Mouse (Mus musculus) embryonic facial prominence, embryonic 11.5 days (tissue): Measurements from ENCODE around the gene Epn2. TPM values are rescaled to one million over a fixed set of nuclear protein-coding genes. Genes with fewer than 3 reads are reported as not detected.

Experiments
- ATAC-seq: fragments of 200-750 bp; cut with Nextera tagmentation; replicated peaks from 2 replicates; pipeline ENCODE4 v1.8.0; 2017; ENCODE audit warnings: low read depth; ENCODE audit not compliant: insufficient number of reproducible peaks, low FRiP score, low TSS enrichment
- DNase-seq: peaks from one replicate; pipeline ENCODE4 v3.0.0-alpha.2; 2015; ENCODE audit warnings: low spot score
- H3K27ac ChIP-seq: fragments of 300-500 bp; sonication (generic); replicated peaks from 2 replicates; pipeline ENCODE4 v1.5.1; 2014; ENCODE audit warnings: mild to moderate bottlenecking, low read depth, low read length, control low read depth
- H3K27me3 ChIP-seq: fragments of 300-500 bp; sonication (generic); 2 replicates; pipeline ENCODE4 v1.6.1; 2014; ENCODE audit warnings: mild to moderate bottlenecking, low read length, moderate library complexity, mixed read lengths; ENCODE audit not compliant: control insufficient read depth, insufficient read depth
- H3K36me3 ChIP-seq: fragments of 300-500 bp; sonication (generic); replicated peaks from 2 replicates; pipeline ENCODE4 v1.6.1; 2014; ENCODE audit warnings: low read depth, mild to moderate bottlenecking, low read length, moderate library complexity, mixed read lengths; ENCODE audit not compliant: control insufficient read depth, insufficient read depth
- H3K4me1 ChIP-seq: fragments of 300-500 bp; sonication (generic); 2 replicates; pipeline ENCODE4 v1.6.1; 2014; ENCODE audit warnings: low read length, mixed read lengths; ENCODE audit not compliant: control insufficient read depth, insufficient read depth
- H3K4me2 ChIP-seq: fragments of 300-500 bp; sonication (generic); 2 replicates; pipeline ENCODE4 v1.6.1; 2014; ENCODE audit warnings: low read depth, mild to moderate bottlenecking, control low read depth, low read length, moderate library complexity
- H3K4me3 ChIP-seq: fragments of 300-500 bp; sonication (generic); 2 replicates; pipeline ENCODE4 v1.5.1; 2014; ENCODE audit warnings: low read depth, low read length, control low read depth
- H3K9ac ChIP-seq: fragments of 300-500 bp; sonication (generic); replicated peaks from 2 replicates; pipeline ENCODE4 v1.6.1; 2014; ENCODE audit warnings: mild to moderate bottlenecking, control low read depth, low read length
- H3K9me3 ChIP-seq: fragments of 300-500 bp; sonication (generic); replicated peaks from 2 replicates; pipeline ENCODE4 v1.6.1; 2016; ENCODE audit warnings: mild to moderate bottlenecking, low read length, inconsistent platforms, mixed read lengths; ENCODE audit not compliant: control insufficient read depth
- WGBS: fragments of 180-500 bp; shearing (Covaris S2); extraction: QIAGEN DNeasy Blood & Tissue Kit; methylation state at CpG from one replicate; pipeline ENCODE4 v1.1.7; 2014; 5-methylcytosine and 5-hydroxymethylcytosine counted together
- polyA plus RNA-seq: library from polyadenylated mRNA; unstranded; fragments of >200 nt; fragmentation: Nextera tagmentation; extraction: Ambion mirVana; gene quantifications from 2 replicates; pipeline ENCODE4 v1.2.1, GENCODE M21; 2014

The Epn2 gene
- polyA plus RNA-seq, 1 experiment from 2014 or later = 24.2 TPM

DNA sequence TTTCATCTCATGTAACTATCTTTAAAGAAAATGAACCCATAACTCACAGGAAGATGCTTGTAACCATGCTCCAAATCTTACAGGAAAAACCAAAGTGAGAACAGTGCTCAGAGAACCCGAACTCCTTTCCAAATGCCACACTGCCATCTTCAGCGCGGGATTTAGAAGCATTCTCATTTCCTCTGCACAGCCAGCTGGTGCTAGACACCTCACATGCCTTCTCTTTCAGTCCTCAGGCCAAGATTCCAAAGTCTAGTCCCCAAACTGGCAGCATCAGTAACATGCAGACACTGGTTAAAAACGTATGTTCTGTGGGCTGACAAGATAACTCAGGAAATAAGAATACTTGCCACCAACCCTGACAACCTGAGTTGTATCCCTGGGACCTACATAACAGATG, 6.2 kb downstream of the Epn2 start:
- Histone ChIP-seq H3K27me3 (no peaks in the 10 kb centered on the region), H3K27ac (no peak overlapping the region), H3K4me3 (no peak overlapping the region), H3K9ac (no peak overlapping the region), H3K4me2 (no peak overlapping the region), H3K36me3 (no peaks in the 10 kb centered on the region), H3K4me1 (no peaks in the 10 kb centered on the region), H3K9me3 (no peaks in the 10 kb centered on the region)
- WGBS = 89% methylated on average over 4 of the region's 4 CpGs
- DNase-seq (no peak), ATAC-seq (no peak)

DNA sequence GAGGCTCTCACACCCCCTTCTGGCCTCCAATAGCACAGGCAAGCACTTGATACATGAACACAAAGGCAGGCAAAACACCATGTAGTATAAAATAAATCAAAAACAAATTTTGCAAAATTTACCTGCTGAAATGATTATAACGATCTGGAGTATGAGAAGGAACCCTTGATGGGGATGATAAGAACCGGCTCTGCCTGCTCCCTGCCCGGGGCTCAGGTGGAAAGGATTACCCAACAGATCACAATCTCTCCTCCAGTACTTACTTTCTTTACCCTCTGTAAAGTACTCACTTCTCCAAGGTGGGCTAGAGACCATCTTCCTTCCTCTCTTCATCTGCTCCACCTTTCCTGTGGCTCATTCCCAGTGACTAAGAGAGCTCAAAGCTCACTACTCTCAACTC, 8.3 kb downstream of the Epn2 start:
- H3K9ac ChIP-seq = no peak overlapping the region
- DNase-seq (no peak), ATAC-seq (no peak)
- no peak overlapping the region for H3K27ac ChIP-seq
- H3K27me3 ChIP-seq = no peaks in the 10 kb centered on the region
- no peaks in the 10 kb centered on the region for H3K36me3 ChIP-seq
- no peak overlapping the region for H3K4me2 ChIP-seq
- no peaks in the 10 kb centered on the region for H3K9me3 ChIP-seq
- H3K4me3 ChIP-seq = no peak overlapping the region
- H3K4me1 ChIP-seq = no peaks in the 10 kb centered on the region
- 89% methylated on average over 3 of the region's 3 CpGs for WGBS

DNA sequence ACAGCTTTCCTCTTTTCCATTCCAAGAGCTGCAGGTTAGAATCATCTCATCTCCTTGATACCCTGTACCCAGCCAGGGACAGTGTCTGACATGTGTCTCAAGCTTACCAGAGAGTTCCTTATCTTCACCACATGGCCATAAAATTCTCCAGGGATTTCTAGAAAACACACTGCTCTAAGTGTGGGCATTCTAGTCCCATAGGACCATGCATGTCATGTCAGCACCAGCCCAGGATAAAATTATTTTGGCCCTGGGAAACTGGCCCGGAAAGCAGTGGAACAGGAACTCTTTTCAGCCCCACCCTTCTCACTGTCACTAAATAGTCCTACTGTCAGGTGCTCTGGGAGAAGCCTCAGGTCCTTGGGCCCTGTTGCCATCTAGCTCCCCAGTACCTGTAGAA, 9.8 kb downstream of the Epn2 start:
- DNase-seq = no peak
- no peaks in the 10 kb centered on the region for H3K9me3 ChIP-seq
- no peak for ATAC-seq
- H3K4me3 ChIP-seq = no peak overlapping the region
- 96% methylated on average over 1 of the region's 1 CpGs for WGBS
- no peak overlapping the region for H3K4me2 ChIP-seq
- H3K36me3 ChIP-seq = no peaks in the 10 kb centered on the region
- H3K27me3 ChIP-seq = no peaks in the 10 kb centered on the region
- no peak overlapping the region for H3K27ac ChIP-seq
- no peak overlapping the region for H3K9ac ChIP-seq
- no peaks in the 10 kb centered on the region for H3K4me1 ChIP-seq

DNA sequence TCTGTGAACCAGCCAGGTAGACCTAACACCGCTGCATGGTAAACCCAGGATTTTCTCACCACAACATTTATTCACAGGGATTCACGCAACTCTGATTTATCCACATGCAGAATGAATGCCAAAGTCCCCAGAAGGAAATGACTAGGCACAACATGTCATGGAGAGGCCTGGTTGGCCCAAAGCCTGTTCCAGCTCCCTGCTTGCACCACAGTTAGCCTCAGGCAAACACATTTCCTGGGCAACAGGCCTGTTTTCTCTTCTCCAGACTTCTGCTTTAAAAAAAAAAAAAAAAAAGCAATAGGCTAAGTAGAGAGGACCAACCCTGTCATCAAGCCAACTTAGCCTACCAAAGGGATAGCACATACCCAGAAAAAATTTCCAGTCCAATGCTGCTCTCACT, 14.9 kb downstream of the Epn2 start:
- ATAC-seq = no peak
- no peak overlapping the region for H3K4me3 ChIP-seq
- no peaks in the 10 kb centered on the region for H3K9me3 ChIP-seq

DNA sequence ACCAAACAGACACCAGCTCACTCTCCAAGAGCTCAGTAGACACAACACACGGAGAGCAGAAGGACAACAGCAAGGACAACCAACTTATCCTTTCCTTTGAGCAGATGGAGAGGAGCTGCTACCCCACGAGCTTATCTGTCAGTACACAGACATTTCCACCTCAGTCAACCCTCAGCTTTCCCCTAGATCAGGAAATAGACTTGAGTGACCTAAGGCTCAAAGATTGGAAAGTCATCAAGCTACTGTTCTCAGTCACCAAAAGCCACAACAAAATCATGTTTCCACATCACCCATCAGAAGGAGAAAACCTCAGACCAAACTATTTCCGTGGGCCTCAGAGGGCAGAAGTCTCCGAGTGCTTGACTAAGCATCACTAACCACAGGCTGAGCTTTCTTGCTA, 15.5 kb downstream of the Epn2 start:
- Histone ChIP-seq H3K27me3 (no peaks in the 10 kb centered on the region), H3K36me3 (no peaks in the 10 kb centered on the region), H3K4me1 (no peaks in the 10 kb centered on the region), H3K9me3 (no peaks in the 10 kb centered on the region), H3K27ac (no peak overlapping the region), H3K9ac (no peak overlapping the region), H3K4me3 (no peak overlapping the region), H3K4me2 (no peak overlapping the region)
- ATAC-seq (no peak), DNase-seq (no peak)
- 86% methylated on average over 4 of the region's 4 CpGs for WGBS

More for the DNA sequence above, 14.9 kb downstream of the Epn2 start:
- H3K4me2 ChIP-seq = no peak overlapping the region
- DNase-seq = no peak
- no peak overlapping the region for H3K9ac ChIP-seq
- H3K27me3 ChIP-seq = no peaks in the 10 kb centered on the region
- WGBS = 97% methylated on average over 2 of the region's 2 CpGs
- no peak overlapping the region for H3K27ac ChIP-seq
- H3K36me3 ChIP-seq = no peaks in the 10 kb centered on the region
- no peaks in the 10 kb centered on the region for H3K4me1 ChIP-seq

DNA sequence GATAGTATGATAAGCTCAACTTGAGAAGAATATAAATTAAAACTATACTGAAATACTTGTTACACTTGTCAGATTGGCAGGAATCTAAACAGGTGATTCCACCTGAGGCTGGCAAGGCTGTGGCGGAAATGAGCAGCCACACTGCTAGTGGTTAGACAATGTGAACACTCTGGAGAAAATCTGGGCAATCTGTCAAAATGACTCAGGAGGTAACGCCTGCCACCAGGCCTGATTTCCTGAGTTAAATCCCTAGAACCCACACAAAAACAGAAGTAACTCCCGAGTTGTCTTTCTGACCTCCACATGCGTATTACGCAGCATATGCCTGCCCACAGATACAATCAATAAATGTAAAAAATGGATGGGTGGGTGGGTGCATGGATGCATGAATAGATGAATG, 17.1 kb downstream of the Epn2 start:
- Histone ChIP-seq H3K27ac (no peak overlapping the region), H3K9ac (no peak overlapping the region), H3K36me3 (no peaks in the 10 kb centered on the region), H3K9me3 (no peaks in the 10 kb centered on the region), H3K4me1 (no peaks in the 10 kb centered on the region), H3K4me2 (no peak overlapping the region), H3K4me3 (no peak overlapping the region), H3K27me3 (no peaks in the 10 kb centered on the region)
- 76% methylated on average over 5 of the region's 5 CpGs for WGBS
- ATAC-seq (no peak), DNase-seq (no peak)

DNA sequence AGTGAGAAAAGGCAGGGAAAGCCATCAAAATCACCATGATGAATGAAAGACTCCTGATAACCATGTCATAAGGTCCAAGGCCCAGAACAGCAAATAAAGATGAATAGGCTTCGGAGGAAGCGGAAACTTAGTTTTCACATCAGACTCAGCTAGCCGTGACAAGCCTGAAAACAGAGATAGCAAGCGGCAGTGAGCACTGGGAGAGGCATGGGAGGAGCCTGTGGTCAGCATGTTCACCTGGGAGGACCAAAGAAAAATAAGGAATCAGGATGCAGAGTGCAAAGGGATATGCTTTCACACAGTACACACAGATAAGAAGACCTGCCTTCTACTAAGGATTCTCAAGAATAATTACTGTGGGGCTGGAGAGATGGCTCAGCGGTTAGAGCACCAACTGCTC, 19.9 kb downstream of the Epn2 start:
- 89% methylated on average over 5 of the region's 5 CpGs for WGBS
- no peak overlapping the region for H3K27ac ChIP-seq
- H3K9ac ChIP-seq = no peak overlapping the region
- H3K36me3 ChIP-seq = no peaks in the 10 kb centered on the region
- no peak overlapping the region for H3K4me3 ChIP-seq
- DNase-seq = no peak
- H3K27me3 ChIP-seq = no peaks in the 10 kb centered on the region
- no peak overlapping the region for H3K4me2 ChIP-seq
- ATAC-seq = no peak
- H3K4me1 ChIP-seq = no peaks in the 10 kb centered on the region
- no peaks in the 10 kb centered on the region for H3K9me3 ChIP-seq

DNA sequence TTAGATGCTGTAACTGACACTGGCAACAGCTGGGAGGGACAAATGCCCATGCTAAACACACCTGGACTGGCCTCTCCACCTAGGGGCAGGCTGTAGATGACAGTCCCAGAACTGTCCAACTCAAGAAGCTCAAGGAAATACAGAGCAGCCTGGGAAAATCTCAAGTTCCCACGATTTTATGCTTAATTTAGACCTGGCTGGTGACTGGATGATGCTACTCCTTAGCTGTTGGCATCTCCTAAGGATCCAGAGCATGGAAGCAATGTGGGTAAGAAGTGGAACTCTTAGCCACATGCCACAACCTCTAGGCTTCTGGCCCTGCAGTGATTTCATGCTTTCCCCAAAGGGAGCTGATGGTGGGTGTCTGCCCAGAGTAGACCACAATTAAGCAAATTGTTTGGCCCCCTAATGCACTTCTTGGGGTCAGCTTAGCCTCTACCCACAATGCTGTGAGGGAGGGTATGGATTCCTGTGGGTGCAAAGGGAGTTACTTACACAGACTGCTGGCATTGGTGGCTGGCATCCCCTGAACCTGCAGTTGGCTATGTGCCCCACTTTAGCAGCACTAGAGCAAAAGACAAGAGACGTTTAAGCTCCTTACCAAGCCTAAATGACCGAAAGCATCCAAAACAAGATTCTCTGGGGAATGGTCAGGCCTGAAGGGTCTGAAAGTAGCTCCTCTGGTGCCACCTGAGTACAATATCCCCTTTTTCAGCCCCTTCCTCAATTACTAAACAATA, 26.3 kb downstream of the Epn2 start:
- DNase-seq (no peak), ATAC-seq (no peak)

More for the DNA sequence above, 26.3 kb downstream of the Epn2 start:
- H3K4me1 ChIP-seq = no peaks in the 10 kb centered on the region
- H3K9ac ChIP-seq = no peak overlapping the region
- no peak overlapping the region for H3K4me3 ChIP-seq
- WGBS = 81% methylated on average over 3 of the region's 3 CpGs
- no peak overlapping the region for H3K27ac ChIP-seq
- H3K9me3 ChIP-seq = no peaks in the 10 kb centered on the region
- H3K4me2 ChIP-seq = no peak overlapping the region
- H3K27me3 ChIP-seq = no peaks in the 10 kb centered on the region
- no peaks in the 10 kb centered on the region for H3K36me3 ChIP-seq
